Mouse (Mus musculus) spleen, adult 2 months (tissue): ENCODE measurements around the gene Zfp428.

ENCODE experiments used
- CTCF ChIP-seq: fragments of 200-500 bp; IDR thresholded peaks from 2 replicates; pipeline ENCODE4 v1.5.1; 2011; ENCODE audit warnings: mild to moderate bottlenecking, inconsistent platforms; ENCODE audit not compliant: insufficient read depth, insufficient read length, insufficient replicate concordance; ENCODE audit errors: extremely low read depth
- POLR2A ChIP-seq: fragments of 200-500 bp; IDR thresholded peaks from 2 replicates; pipeline ENCODE4 v1.6.1; 2011; ENCODE audit warnings: low read depth, low read length, inconsistent platforms

GRCm38 (mm10) chr7:24469126-24469525 is 37.7 kb upstream of the Zfp428 start:
- no peak for TF ChIP-seq CTCF
- TF ChIP-seq POLR2A, result no peak
